Mouse (Mus musculus) olfactory bulb, adult 2 months (tissue): Measurements from ENCODE around the gene Plekhh3. TPM values are rescaled to one million over a fixed set of nuclear protein-coding genes. Genes with fewer than 3 reads are reported as not detected.

Source experiments
- H3K27ac ChIP-seq: fragments of 200-500 bp; 2 replicates; pipeline ENCODE4 v1.5.1; 2012; ENCODE audit warnings: low read depth, low read length; ENCODE audit not compliant: insufficient read depth
- H3K4me1 ChIP-seq: fragments of 200-500 bp; 2 replicates; pipeline ENCODE4 v1.6.1; 2012; ENCODE audit warnings: low read length; ENCODE audit not compliant: control insufficient read depth, insufficient read depth
- H3K4me3 ChIP-seq: fragments of 200-500 bp; 2 replicates; pipeline ENCODE4 v1.5.1; 2012; ENCODE audit warnings: mild to moderate bottlenecking, low read depth, low read length, moderate library complexity; ENCODE audit not compliant: insufficient read depth
- CTCF ChIP-seq: fragments of 200-500 bp; IDR thresholded peaks from 2 replicates; pipeline ENCODE4 v1.5.1; 2012; ENCODE audit warnings: low read depth, mild to moderate bottlenecking, low read length, moderate library complexity; ENCODE audit not compliant: insufficient read depth
- POLR2A ChIP-seq: fragments of 200-500 bp; IDR thresholded peaks from 2 replicates; pipeline ENCODE4 v1.6.1; 2012; ENCODE audit warnings: mild to moderate bottlenecking, low read depth, low read length, moderate library complexity; ENCODE audit not compliant: insufficient read depth
- WGBS: fragments of 180-500 bp; shearing (Covaris S2); methylation state at CpG from one replicate; pipeline ENCODE4 v1.1.7; 2018; 5-methylcytosine and 5-hydroxymethylcytosine counted together
- polyA plus RNA-seq: library from polyadenylated mRNA; stranded (reverse); fragments of >200 nt; gene quantifications from 2 replicates; pipeline ENCODE4 v1.2.4, GENCODE M21; 2012; ENCODE audit warnings: low replicate concordance; ENCODE audit not compliant: missing spikeins, insufficient read depth, insufficient read length

Plekhh3 gene
- polyA plus RNA-seq, 1 experiment = not detected

GRCm38 (mm10) chr11:101142215-101142967 lies 28.8 kb downstream of the Plekhh3 start:
- no peak overlapping the region for H3K4me3 ChIP-seq
- H3K27ac ChIP-seq = no peak overlapping the region
- WGBS = 94% methylated on average over 10 of the region's 10 CpGs
- H3K4me1 ChIP-seq = peaks cover 13% of the 10 kb centered on the region
- TF ChIP-seq POLR2A = no peak
- no peak for TF ChIP-seq CTCF

- TF ChIP-seq CTCF (no peak), POLR2A (no peak)
- Histone ChIP-seq H3K4me3 (no peak overlapping the region), H3K27ac (no peak overlapping the region), H3K4me1 (peaks cover 11% of the 10 kb centered on the region)
- 84% methylated on average over 8 of the region's 8 CpGs for WGBS
These were observed 30.1 kb downstream of the Plekhh3 start for GRCm38 (mm10) chr11:101141088-101141487.

GRCm38 (mm10) chr11:101140164-101140819 lies 30.9 kb downstream of the Plekhh3 start:
- Histone ChIP-seq H3K27ac (no peak overlapping the region), H3K4me1 (peaks cover 11% of the 10 kb centered on the region), H3K4me3 (peak overlapping the region; percentile 42)
- TF ChIP-seq POLR2A (no peak), CTCF (no peak)
- WGBS = 12% methylated on average over 27 of the region's 27 CpGs

GRCm38 (mm10) chr11:101138536-101139181 lies 32.5 kb downstream of the Plekhh3 start:
- Histone ChIP-seq H3K4me3 (no peak overlapping the region), H3K27ac (no peak overlapping the region), H3K4me1 (peaks cover 11% of the 10 kb centered on the region)
- WGBS = 38% methylated on average over 15 of the region's 15 CpGs
- TF ChIP-seq CTCF (no peak), POLR2A (no peak)

- no peak overlapping the region for H3K4me3 ChIP-seq
- H3K4me1 ChIP-seq = peaks cover 11% of the 10 kb centered on the region
- TF ChIP-seq POLR2A (no peak), CTCF (no peak)
- H3K27ac ChIP-seq = no peak overlapping the region
- WGBS = 75% methylated on average over 7 of the region's 7 CpGs
These were observed 34.2 kb downstream of the Plekhh3 start for GRCm38 (mm10) chr11:101137000-101137399.

GRCm38 (mm10) chr11:101134217-101134865 lies 36.8 kb downstream of the Plekhh3 start:
- TF ChIP-seq POLR2A (no peak), CTCF (no peak)
- no peak overlapping the region for H3K27ac ChIP-seq
- H3K4me1 ChIP-seq = peaks cover 14% of the 10 kb centered on the region
- no peak overlapping the region for H3K4me3 ChIP-seq
- WGBS = 75% methylated on average over 13 of the region's 13 CpGs

- WGBS = 85% methylated on average over 12 of the region's 12 CpGs
- no peak overlapping the region for H3K4me3 ChIP-seq
- no peak overlapping the region for H3K27ac ChIP-seq
- H3K4me1 ChIP-seq = peaks cover 7% of the 10 kb centered on the region
- no peak for TF ChIP-seq CTCF
- TF ChIP-seq POLR2A = no peak
These were observed 38.1 kb downstream of the Plekhh3 start for GRCm38 (mm10) chr11:101133037-101133436.

- no peak overlapping the region for H3K4me3 ChIP-seq
- no peak overlapping the region for H3K27ac ChIP-seq
- 79% methylated on average over 6 of the region's 6 CpGs for WGBS
- TF ChIP-seq POLR2A (no peak), CTCF (no peak)
- H3K4me1 ChIP-seq = peaks cover 7% of the 10 kb centered on the region
These were observed 39.5 kb downstream of the Plekhh3 start for GRCm38 (mm10) chr11:101131701-101132100.

- Histone ChIP-seq H3K4me1 (peaks cover 7% of the 10 kb centered on the region), H3K27ac (no peak overlapping the region), H3K4me3 (no peak overlapping the region)
- TF ChIP-seq CTCF (no peak), POLR2A (no peak)
- WGBS = 85% methylated on average over 2 of the region's 2 CpGs
These were observed 40.0 kb downstream of the Plekhh3 start for GRCm38 (mm10) chr11:101131187-101131586.
